Mouse (Mus musculus): ENCODE data around the gene Gadl1.

- TF ChIP-seq GATA1 (IDR thresholded peaks at IDR 0.05; ENCODE audit: borderline replicate concordance, low read length) (no peak), FLI1 (IDR thresholded peaks at IDR 0.05; ENCODE audit: low read length) (no peak)
Measured at GRCm38 (mm10) chr9:115967638-115968037, 58.4 kb downstream of the Gadl1 start.
